16 mouse cellular contexts compared by ENCODE assay signal in the genomic region with DNA sequence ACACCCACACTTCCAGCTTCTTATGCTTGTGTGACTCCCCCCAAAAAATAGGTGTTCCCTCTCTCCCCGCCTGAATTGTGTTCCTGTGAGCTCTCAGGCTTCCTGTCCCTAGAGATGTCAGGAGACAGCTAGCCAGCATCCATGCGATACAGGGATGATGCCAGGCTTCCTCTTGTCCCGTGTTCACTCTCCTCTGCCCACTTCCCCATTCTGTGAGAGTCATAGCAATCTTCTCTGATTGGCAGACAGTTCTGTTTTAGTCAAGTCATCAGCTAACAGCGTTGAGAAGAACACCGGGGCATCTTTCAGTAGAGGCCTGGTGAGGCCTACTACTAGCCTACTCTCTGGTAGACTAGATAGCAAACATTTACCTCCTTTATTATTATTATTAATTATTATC.
DNase-seq lines count a peak whose midpoint lies in the region; ATAC-seq lines count a peak whose summit lies in the region.
"Had no signal": no experiment of that assay in that cellular context is flagged by ENCODE, and none has a peak within 500 bp of the region (broad histone marks: within the 10 kb centered on the region; RNA-seq: fewer than 3 reads in every experiment).

No protein-coding gene starts in this region.

- peak; percentile 9 to 13 for DNase-seq in B cell, adult 2 months
- DNase-seq in embryo, embryonic 9.5 days (ENCODE audit: extremely low spot score), result no peak
- no peak for DNase-seq in cerebellum, postnatal 10 days
- no peak for DNase-seq in frontal cortex, postnatal 36 days (ENCODE audit: low spot score in 2 of 2)
- DNase-seq: adrenal gland, postnatal 10 days; cerebellum, adult 18-20 months; cerebellum, adult 9-11 months; forebrain, postnatal 0 days; gastrocnemius, postnatal 36 days; heart, adult 2 months had no signal

- peak; percentile 74 for ATAC-seq in granulocyte monocyte progenitor cell, adult 5-6 weeks (replicated peaks; ENCODE audit: poor library complexity, severe bottlenecking)
- ATAC-seq in megakaryocyte progenitor cell, adult 5-6 weeks (replicated peaks; ENCODE audit: poor library complexity), result peak; percentile 75
- ATAC-seq in neutrophil, adult 5-6 weeks (ENCODE audit: extremely low read depth, insufficient number of reproducible peaks, low FRiP score, poor library complexity, severe bottlenecking), result peak; percentile 81
- ATAC-seq in erythroblast, adult 5-6 weeks (replicated peaks; ENCODE audit: low FRiP score, poor library complexity, severe bottlenecking), result no peak
- ATAC-seq: forebrain, embryonic 13.5 days; forebrain, postnatal 0 days; intestine, embryonic 16.5 days had no signal

Comparison
In these comparisons a context has a peak if more than half of its experiments do, and no peak if none do; other contexts are left out.
1. DNase-seq: peak in B cell, adult 2 months (2 of 2); none in embryo, embryonic 9.5 days (single experiment), cerebellum, postnatal 10 days (0 of 2) and frontal cortex, postnatal 36 days (0 of 2).